Mouse (Mus musculus): ENCODE measurements at regions not wholly inside any gene's neighbourhood (a gene's known extent, or its start where the extent isn't known, plus 50 kb on each side); places are given as distances from the start of the nearest gene placed in this dataset.
A peak's percentile ranks its signal among the peaks of the same experiment; 100 is the strongest.

- no peak for DNase-seq
Observed at GRCm38 (mm10) chr10:91882481-91882880, 701.4 kb upstream of the Tmpo start.

- DNase-seq, result peak in 1 of 2 experiments; percentile 5
Observed at GRCm38 (mm10) chr10:91881521-91882228, 700.6 kb upstream of the Tmpo start.

- DNase-seq, result peak in 1 of 2 experiments; percentile 3
Observed at GRCm38 (mm10) chr10:91875450-91875849, 694.3 kb upstream of the Tmpo start.

GRCm38 (mm10) chr10:91871244-91871643 is 690.1 kb upstream of the Tmpo start:
- DNase-seq, result no peak

GRCm38 (mm10) chr10:91858711-91859595 is 677.8 kb upstream of the Tmpo start:
- no peak for DNase-seq

GRCm38 (mm10) chr10:91827074-91827473 is 646.0 kb upstream of the Tmpo start:
- DNase-seq, result no peak

GRCm38 (mm10) chr10:91823499-91823898 is 642.4 kb upstream of the Tmpo start:
- no peak for DNase-seq

GRCm38 (mm10) chr10:91804870-91805269 is 623.8 kb upstream of the Tmpo start:
- no peak for DNase-seq

Small RNA genes lying in the stretch of these regions (microRNA-seq; reads per million reads assigned to microRNA genes)
- gene Gm22582 (0 reads per million in 2 experiments), gene Mir1251 (1.5 to 1.7 reads per million in 2 experiments), gene Mir135a-2 (20.5 to 44.8 reads per million in 2 experiments)

Data from layer of hippocampus, postnatal 36 days (tissue).